Mouse (Mus musculus) macrophage (primary cell): Measurements from ENCODE around the gene Nepro. TPM values are rescaled to one million over a fixed set of nuclear protein-coding genes. Genes with fewer than 3 reads are reported as not detected.

ENCODE experiments used
- H3K27ac ChIP-seq: fragments of 350-480 bp; formaldehyde crosslinking; 2 replicates; pipeline ENCODE4 v1.9.0; 2021
- H3K36me3 ChIP-seq: fragments of 350-480 bp; formaldehyde crosslinking; 2 replicates; pipeline ENCODE4 v1.9.0; 2021; ENCODE audit errors: inconsistent target
- H3K4me3 ChIP-seq: fragments of 350-480 bp; formaldehyde crosslinking; 2 replicates; pipeline ENCODE4 v1.9.0; 2021; ENCODE audit errors: inconsistent target
- H3K79me2 ChIP-seq: fragments of 350-480 bp; formaldehyde crosslinking; 2 replicates; pipeline ENCODE4 v1.9.0; 2021; ENCODE audit errors: inconsistent target
- WGBS: methylation state at CpG from one replicate; pipeline ENCODE4 v1.1.7; 2026; ENCODE audit warnings: inconsistent platforms; ENCODE audit not compliant: missing documents; 5-methylcytosine and 5-hydroxymethylcytosine counted together
- polyA plus RNA-seq: library from polyadenylated mRNA; stranded (reverse); fragments of 250-400 nt; gene quantifications from 3 replicates; pipeline ENCODE4 v1.2.4, GENCODE M21; 2018; ENCODE audit warnings: inconsistent platforms
- total RNA-seq, 78 experiments: library from RNA; depleted of rRNA; stranded (reverse); fragments of 250-400 nt; gene quantifications; 1 replicate in 9 of 78; 2 replicates in 24 of 78; 3 replicates in 43 of 78; 4 replicates in 2 of 78; pipeline ENCODE4 v1.2.4; 2018; ENCODE audit warnings: inconsistent platforms in 56 of 78

Gene Nepro
- 10 to 100 TPM; 11.7 to 28.5 (median 21.0) TPM for total RNA-seq (2018; cell fraction: chromatin; rRNA removed)
- total RNA-seq (2018; cell fraction: cytosol; rRNA removed) = 1 to 10 TPM; 3.7 to 8.9 (median 6.0) TPM
- total RNA-seq (2018; cell fraction: nucleus; rRNA removed) = 10 to 100 TPM in 25 of 26 experiments, 1 to 10 TPM in 1; 10.0 to 32.5 (median 15.5) TPM
- 7.2 to 8.6 TPM (median 7.6 TPM) in 3 replicates for polyA plus RNA-seq

- WGBS = 2% methylated on average over 43 of the region's 64 CpGs
- H3K79me2 ChIP-seq = peaks cover 64% of the 10 kb centered on the region
- H3K4me3 ChIP-seq = peak within 1 kb of the TSS; percentile 90
- peak within 1 kb of the TSS; percentile 78 for H3K27ac ChIP-seq
- peaks cover 12% of the 10 kb centered on the region; the same call in 1 of the 2 replicates for H3K36me3 ChIP-seq
Observed at GRCm38 (mm10) chr16:44724083-44724787, at the start of gene Nepro. Gene Nepro, plus strand, starts transcription at chr16:44724301.

- Histone ChIP-seq H3K27ac (no peak overlapping the region), H3K4me3 (no peak overlapping the region), H3K36me3 (no peaks in the 10 kb centered on the region), H3K79me2 (no peaks in the 10 kb centered on the region)
- 97% methylated on average over 2 of the region's 2 CpGs for WGBS
Observed at GRCm38 (mm10) chr16:44676357-44676756, 47.7 kb upstream of the Nepro start.

- no peak overlapping the region for H3K27ac ChIP-seq
- H3K79me2 ChIP-seq = no peaks in the 10 kb centered on the region
- 95% methylated on average over 8 of the region's 8 CpGs for WGBS
- H3K4me3 ChIP-seq = no peak overlapping the region
- H3K36me3 ChIP-seq = no peaks in the 10 kb centered on the region
Observed at GRCm38 (mm10) chr16:44679082-44679481, 45.0 kb upstream of the Nepro start.

GRCm38 (mm10) chr16:44679503-44679971 is 44.6 kb upstream of the Nepro start:
- no peak overlapping the region for H3K27ac ChIP-seq
- 93% methylated on average over 8 of the region's 8 CpGs for WGBS
- no peak overlapping the region for H3K4me3 ChIP-seq
- H3K79me2 ChIP-seq = no peaks in the 10 kb centered on the region
- H3K36me3 ChIP-seq = no peaks in the 10 kb centered on the region

- H3K4me3 ChIP-seq = no peak overlapping the region
- WGBS = 71% methylated on average over 9 of the region's 9 CpGs
- H3K36me3 ChIP-seq = no peaks in the 10 kb centered on the region
- no peaks in the 10 kb centered on the region for H3K79me2 ChIP-seq
- H3K27ac ChIP-seq = no peak overlapping the region
Observed at GRCm38 (mm10) chr16:44680756-44681498, 43.2 kb upstream of the Nepro start.

- no peak overlapping the region for H3K27ac ChIP-seq
- WGBS = 81% methylated on average over 7 of the region's 7 CpGs
- H3K4me3 ChIP-seq = no peak overlapping the region
- H3K79me2 ChIP-seq = no peaks in the 10 kb centered on the region
- H3K36me3 ChIP-seq = no peaks in the 10 kb centered on the region
Observed at GRCm38 (mm10) chr16:44684646-44685045, 39.5 kb upstream of the Nepro start.

- WGBS = 86% methylated on average over 7 of the region's 7 CpGs
- no peaks in the 10 kb centered on the region for H3K79me2 ChIP-seq
- H3K4me3 ChIP-seq = no peak overlapping the region
- no peak overlapping the region for H3K27ac ChIP-seq
- H3K36me3 ChIP-seq = no peaks in the 10 kb centered on the region
Observed at GRCm38 (mm10) chr16:44685401-44685800, 38.7 kb upstream of the Nepro start.

GRCm38 (mm10) chr16:44686991-44687718 is 36.9 kb upstream of the Nepro start:
- H3K27ac ChIP-seq = no peak overlapping the region
- WGBS = 80% methylated on average over 20 of the region's 20 CpGs
- no peaks in the 10 kb centered on the region for H3K79me2 ChIP-seq
- H3K36me3 ChIP-seq = no peaks in the 10 kb centered on the region
- no peak overlapping the region for H3K4me3 ChIP-seq

- no peak overlapping the region for H3K27ac ChIP-seq
- no peaks in the 10 kb centered on the region for H3K79me2 ChIP-seq
- H3K36me3 ChIP-seq = no peaks in the 10 kb centered on the region
- no peak overlapping the region for H3K4me3 ChIP-seq
- 9% methylated on average over 17 of the region's 18 CpGs for WGBS
Observed at GRCm38 (mm10) chr16:44687719-44688420, 36.2 kb upstream of the Nepro start.

GRCm38 (mm10) chr16:44688507-44688906 is 35.6 kb upstream of the Nepro start:
- Histone ChIP-seq H3K79me2 (no peaks in the 10 kb centered on the region), H3K36me3 (no peaks in the 10 kb centered on the region), H3K4me3 (no peak overlapping the region), H3K27ac (no peak overlapping the region)
- WGBS = 54% methylated on average over 4 of the region's 4 CpGs

- Histone ChIP-seq H3K4me3 (no peak overlapping the region), H3K27ac (no peak overlapping the region), H3K79me2 (no peaks in the 10 kb centered on the region), H3K36me3 (no peaks in the 10 kb centered on the region)
- WGBS = 81% methylated on average over 2 of the region's 2 CpGs
Observed at GRCm38 (mm10) chr16:44690501-44690900, 33.6 kb upstream of the Nepro start.

- H3K4me3 ChIP-seq = no peak overlapping the region
- H3K36me3 ChIP-seq = no peaks in the 10 kb centered on the region
- H3K79me2 ChIP-seq = no peaks in the 10 kb centered on the region
- no peak overlapping the region for H3K27ac ChIP-seq
- 57% methylated on average over 2 of the region's 2 CpGs for WGBS
Observed at GRCm38 (mm10) chr16:44691066-44691465, 33.0 kb upstream of the Nepro start.

GRCm38 (mm10) chr16:44691561-44692141 is 32.5 kb upstream of the Nepro start:
- Histone ChIP-seq H3K36me3 (no peaks in the 10 kb centered on the region), H3K4me3 (no peak overlapping the region), H3K79me2 (no peaks in the 10 kb centered on the region), H3K27ac (no peak overlapping the region)
- WGBS = 65% methylated on average over 17 of the region's 17 CpGs

GRCm38 (mm10) chr16:44692541-44692940 is 31.6 kb upstream of the Nepro start:
- WGBS = 43% methylated on average over 1 of the region's 1 CpGs
- Histone ChIP-seq H3K79me2 (no peaks in the 10 kb centered on the region), H3K36me3 (no peaks in the 10 kb centered on the region), H3K27ac (no peak overlapping the region), H3K4me3 (no peak overlapping the region)
